Mouse (Mus musculus) gastrocnemius, postnatal 25 days (tissue): ENCODE measurements around the gene Msx2. TPM values are rescaled to one million over a fixed set of nuclear protein-coding genes. Genes with fewer than 3 reads are reported as not detected.

Experiments
- DNase-seq: peaks from one replicate; pipeline ENCODE4 v3.0.0; 2022
- long read RNA-seq, 2 experiments: library from polyadenylated mRNA; stranded (forward); transcript quantifications; one replicate each; pipeline ENCODE4 v2.0.0; 2021
- total RNA-seq, 2 experiments: library from RNA; stranded (reverse); gene quantifications; 1 replicate in 1 of 2; 2 replicates in 1 of 2; pipeline ENCODE4 v1.2.3; 2021

Msx2 gene
- under 1 TPM; 0.20 to 0.21 TPM for total RNA-seq
- long read RNA-seq, experiment 1 = 0 reads
- long read RNA-seq, experiment 2 = 0 reads

- DNase-seq = peak; percentile 45
Observed at GRCm38 (mm10) chr13:53472614-53473124, at the start of gene Msx2. Gene Msx2 (minus strand): TSS chr13:53473074.

GRCm38 (mm10) chr13:53521468-53521867, 48.6 kb upstream of the Msx2 start:
- DNase-seq = no peak

GRCm38 (mm10) chr13:53520343-53520937, 47.6 kb upstream of the Msx2 start:
- DNase-seq = no peak

- DNase-seq = no peak
Observed at GRCm38 (mm10) chr13:53519727-53520126, 46.9 kb upstream of the Msx2 start.

- DNase-seq = no peak
Observed at GRCm38 (mm10) chr13:53518306-53518705, 45.4 kb upstream of the Msx2 start.

GRCm38 (mm10) chr13:53514574-53514973, 41.7 kb upstream of the Msx2 start:
- DNase-seq = no peak

GRCm38 (mm10) chr13:53511366-53511765, 38.5 kb upstream of the Msx2 start:
- no peak for DNase-seq

- no peak for DNase-seq
Observed at GRCm38 (mm10) chr13:53502406-53502805, 29.5 kb upstream of the Msx2 start.

- no peak for DNase-seq
Observed at GRCm38 (mm10) chr13:53501561-53502253, 28.8 kb upstream of the Msx2 start.

GRCm38 (mm10) chr13:53501057-53501456, 28.2 kb upstream of the Msx2 start:
- DNase-seq = no peak

- DNase-seq = no peak
Observed at GRCm38 (mm10) chr13:53486512-53486911, 13.6 kb upstream of the Msx2 start.

GRCm38 (mm10) chr13:53475701-53476188, 2.9 kb upstream of the Msx2 start:
- DNase-seq = no peak

- no peak for DNase-seq
Observed at GRCm38 (mm10) chr13:53474491-53474890, 1.6 kb upstream of the Msx2 start.

GRCm38 (mm10) chr13:53473991-53474390, 1.1 kb upstream of the Msx2 start:
- DNase-seq = no peak

GRCm38 (mm10) chr13:53473291-53473690, 417 bp upstream of the Msx2 start:
- no peak for DNase-seq

GRCm38 (mm10) chr13:53471926-53472613, 804 bp downstream of the Msx2 start:
- DNase-seq = no peak

GRCm38 (mm10) chr13:53471411-53471810, 1.5 kb downstream of the Msx2 start:
- no peak for DNase-seq

- DNase-seq = no peak
Observed at GRCm38 (mm10) chr13:53470437-53471151, 2.3 kb downstream of the Msx2 start.

- no peak for DNase-seq
Observed at GRCm38 (mm10) chr13:53469756-53470155, 3.1 kb downstream of the Msx2 start.

GRCm38 (mm10) chr13:53468171-53468570, 4.7 kb downstream of the Msx2 start:
- DNase-seq = no peak

- no peak for DNase-seq
Observed at GRCm38 (mm10) chr13:53466189-53466866, 6.5 kb downstream of the Msx2 start.
